Mouse (Mus musculus): ENCODE data around the gene Tmem106b. TPM values are rescaled to one million over a fixed set of nuclear protein-coding genes. Genes with fewer than 3 reads are reported as not detected.

The Tmem106b gene
- total and polyA plus RNA-seq, 2 experiments from 2014 or later = 31.9 to 93.2 TPM

- TF ChIP-seq CTCF (IDR thresholded peaks at IDR 0.05; ENCODE audit: low read depth) = no peak
- 88% methylated on average over 4 of the region's 4 CpGs for WGBS
- Histone ChIP-seq H3K9ac (no peak overlapping the region), H3K27me3 (ENCODE audit: insufficient read depth, low read length) (no peaks in the 10 kb centered on the region), H3K4me1 (ENCODE audit: insufficient read depth) (no peaks in the 10 kb centered on the region), H3K9me3 (ENCODE audit: low read length) (no peaks in the 10 kb centered on the region), H3K27ac (ENCODE audit: low read depth, low read length) (no peak overlapping the region), H3K4me3 (ENCODE audit: low read depth, low read length) (no peak overlapping the region), H3K4me2 (ENCODE audit: low read depth) (no peak overlapping the region), H3K36me3 (ENCODE audit: insufficient read depth) (no peaks in the 10 kb centered on the region)
- ATAC-seq (no peak), DNase-seq (no peak)
Observed at GRCm38 (mm10) chr6:13062063-13062462, 7.5 kb upstream of the Tmem106b start.

- Histone ChIP-seq H3K36me3 (ENCODE audit: insufficient read depth) (no peaks in the 10 kb centered on the region), H3K4me3 (ENCODE audit: low read depth, low read length) (no peak overlapping the region), H3K27me3 (ENCODE audit: insufficient read depth, low read length) (no peaks in the 10 kb centered on the region), H3K9me3 (ENCODE audit: low read length) (no peaks in the 10 kb centered on the region), H3K27ac (ENCODE audit: low read depth, low read length) (no peak overlapping the region), H3K4me2 (ENCODE audit: low read depth) (no peak overlapping the region), H3K9ac (no peak overlapping the region), H3K4me1 (ENCODE audit: insufficient read depth) (no peaks in the 10 kb centered on the region)
- DNase-seq = no peak
- no peak for TF ChIP-seq CTCF (IDR thresholded peaks at IDR 0.05; ENCODE audit: low read depth)
- no peak for ATAC-seq
- 89% methylated on average over 2 of the region's 2 CpGs for WGBS
Observed at GRCm38 (mm10) chr6:13062691-13063255, 6.8 kb upstream of the Tmem106b start.

- H3K36me3 ChIP-seq (ENCODE audit: insufficient read depth) = peaks cover 13% of the 10 kb centered on the region
- peak overlapping the region; percentile 94 for H3K4me3 ChIP-seq (ENCODE audit: low read depth, low read length)
- under 1% methylated on average over 11 of the region's 11 CpGs for WGBS
- peak overlapping the region; percentile 62 for H3K4me2 ChIP-seq (ENCODE audit: low read depth)
- peak overlapping the region; percentile 96 for H3K9ac ChIP-seq
- H3K27me3 ChIP-seq (ENCODE audit: insufficient read depth, low read length) = no peaks in the 10 kb centered on the region
- DNase-seq = no peak
- ATAC-seq = no peak
- peaks cover 4% of the 10 kb centered on the region; the same call in 1 of the 2 replicates for H3K4me1 ChIP-seq (ENCODE audit: insufficient read depth)
- peak overlapping the region; percentile 83 for H3K27ac ChIP-seq (ENCODE audit: low read depth, low read length)
- no peak for TF ChIP-seq CTCF (IDR thresholded peaks at IDR 0.05; ENCODE audit: low read depth)
- no peaks in the 10 kb centered on the region for H3K9me3 ChIP-seq (ENCODE audit: low read length)
Observed at GRCm38 (mm10) chr6:13070147-13070425, 527 bp downstream of the Tmem106b start.

- no peak for TF ChIP-seq CTCF (IDR thresholded peaks at IDR 0.05; ENCODE audit: low read depth)
- DNase-seq = no peak
- peak overlapping the region; percentile 62 for H3K4me2 ChIP-seq (ENCODE audit: low read depth)
Observed at GRCm38 (mm10) chr6:13070485-13070884, 926 bp downstream of the Tmem106b start.

GRCm38 (mm10) chr6:13073036-13073435 is 3.5 kb downstream of the Tmem106b start:
- Histone ChIP-seq H3K27ac (ENCODE audit: low read depth, low read length) (no peak overlapping the region), H3K27me3 (ENCODE audit: insufficient read depth, low read length) (no peaks in the 10 kb centered on the region), H3K4me1 (ENCODE audit: insufficient read depth) (peaks cover 4% of the 10 kb centered on the region; the same call in 1 of the 2 replicates), H3K4me3 (ENCODE audit: low read depth, low read length) (no peak overlapping the region), H3K4me2 (ENCODE audit: low read depth) (no peak overlapping the region), H3K36me3 (ENCODE audit: insufficient read depth) (peaks cover 27% of the 10 kb centered on the region), H3K9me3 (ENCODE audit: low read length) (no peaks in the 10 kb centered on the region), H3K9ac (no peak overlapping the region)
- TF ChIP-seq CTCF (IDR thresholded peaks at IDR 0.05; ENCODE audit: low read depth) = no peak
- ATAC-seq (no peak), DNase-seq (no peak)
- over 99% methylated on average over 4 of the region's 4 CpGs for WGBS

More at GRCm38 (mm10) chr6:13070485-13070884, 926 bp downstream of the Tmem106b start:
- ATAC-seq = peak; percentile 4; the same call in 1 of the 2 replicates
- Histone ChIP-seq H3K9ac (peak overlapping the region; percentile 96), H3K4me3 (ENCODE audit: low read depth, low read length) (peak overlapping the region; percentile 94), H3K27me3 (ENCODE audit: insufficient read depth, low read length) (no peaks in the 10 kb centered on the region), H3K4me1 (ENCODE audit: insufficient read depth) (peaks cover 4% of the 10 kb centered on the region; the same call in 1 of the 2 replicates), H3K9me3 (ENCODE audit: low read length) (no peaks in the 10 kb centered on the region), H3K36me3 (ENCODE audit: insufficient read depth) (peaks cover 13% of the 10 kb centered on the region), H3K27ac (ENCODE audit: low read depth, low read length) (no peak overlapping the region)
- WGBS = 39% methylated on average over 4 of the region's 4 CpGs

- no peak overlapping the region for H3K9ac ChIP-seq
- H3K4me1 ChIP-seq (ENCODE audit: insufficient read depth) = peaks cover 4% of the 10 kb centered on the region; the same call in 1 of the 2 replicates
- H3K27ac ChIP-seq (ENCODE audit: low read depth, low read length) = no peak overlapping the region
- peaks cover 34% of the 10 kb centered on the region for H3K36me3 ChIP-seq (ENCODE audit: insufficient read depth)
- TF ChIP-seq CTCF (IDR thresholded peaks at IDR 0.05; ENCODE audit: low read depth) = no peak
- no peaks in the 10 kb centered on the region for H3K9me3 ChIP-seq (ENCODE audit: low read length)
- DNase-seq (no peak), ATAC-seq (no peak)
- H3K27me3 ChIP-seq (ENCODE audit: insufficient read depth, low read length) = no peaks in the 10 kb centered on the region
- H3K4me2 ChIP-seq (ENCODE audit: low read depth) = no peak overlapping the region
- no peak overlapping the region for H3K4me3 ChIP-seq (ENCODE audit: low read depth, low read length)
- 77% methylated on average over 2 of the region's 2 CpGs for WGBS
Observed at GRCm38 (mm10) chr6:13073876-13074275, 4.3 kb downstream of the Tmem106b start.

- H3K9me3 ChIP-seq (ENCODE audit: low read length) = no peaks in the 10 kb centered on the region
- peaks cover 55% of the 10 kb centered on the region for H3K36me3 ChIP-seq (ENCODE audit: insufficient read depth)
- H3K27me3 ChIP-seq (ENCODE audit: insufficient read depth, low read length) = no peaks in the 10 kb centered on the region
- no peak for TF ChIP-seq CTCF (IDR thresholded peaks at IDR 0.05; ENCODE audit: low read depth)
- 59% methylated on average over 9 of the region's 9 CpGs for WGBS
- H3K4me1 ChIP-seq (ENCODE audit: insufficient read depth) = no peaks in the 10 kb centered on the region
- DNase-seq = peak; percentile 59
- H3K9ac ChIP-seq = no peak overlapping the region
- no peak for ATAC-seq
- no peak overlapping the region for H3K27ac ChIP-seq (ENCODE audit: low read depth, low read length)
- no peak overlapping the region for H3K4me2 ChIP-seq (ENCODE audit: low read depth)
- H3K4me3 ChIP-seq (ENCODE audit: low read depth, low read length) = no peak overlapping the region
Observed at GRCm38 (mm10) chr6:13082881-13083280, 13.3 kb downstream of the Tmem106b start.

Measured in forebrain, postnatal 0 days (tissue).